Mouse (Mus musculus) liver, embryonic 14.5 days (tissue): Measurements from ENCODE around the gene Ets1. TPM values are rescaled to one million over a fixed set of nuclear protein-coding genes. Genes with fewer than 3 reads are reported as not detected.

Experiments used
- ATAC-seq: fragments of 200-750 bp; cut with Nextera tagmentation; 2 replicates; pipeline ENCODE4 v1.8.0; 2017; ENCODE audit warnings: moderate number of reproducible peaks, mild to moderate bottlenecking, moderate library complexity; ENCODE audit not compliant: insufficient read depth
- DNase-seq, 3 experiments: peaks; one replicate each; pipeline ENCODE4 v3.0.0-alpha.2; 2012 to 2013; ENCODE audit warnings: low read depth in 3 of 3, low spot score in 3 of 3
- H3K27ac ChIP-seq: fragments of 300-500 bp; sonication (generic); 2 replicates; pipeline ENCODE4 v1.5.1; 2014; ENCODE audit warnings: moderate library complexity, mild to moderate bottlenecking, control low read depth, inconsistent platforms
- H3K27me3 ChIP-seq: fragments of 300-500 bp; sonication (generic); 2 replicates; pipeline ENCODE4 v1.6.1; 2014; ENCODE audit warnings: mild to moderate bottlenecking, low read length, moderate library complexity; ENCODE audit not compliant: control insufficient read depth, insufficient read depth
- H3K36me3 ChIP-seq: fragments of 300-500 bp; sonication (generic); replicated peaks from 2 replicates; pipeline ENCODE4 v1.6.1; 2014; ENCODE audit warnings: low read depth; ENCODE audit not compliant: control insufficient read depth, insufficient read depth
- H3K4me1 ChIP-seq, 2 experiments: fragments of 200-500 bp in 1 of 2; fragments of 300-500 bp in 1 of 2; sonication (generic) in 1 of 2; replicated peaks; 2 replicates each; pipeline ENCODE4 v1.6.1; 2012 to 2014; ENCODE audit warnings: antibody characterized with exemption in 1 of 2, inconsistent platforms in 1 of 2, low read length in 1 of 2; ENCODE audit not compliant: control insufficient read depth in 2 of 2, insufficient read depth in 2 of 2
- H3K4me2 ChIP-seq: fragments of 300-500 bp; sonication (generic); 2 replicates; pipeline ENCODE4 v1.6.1; 2014; ENCODE audit warnings: low read depth, mild to moderate bottlenecking, control low read depth, moderate library complexity
- H3K4me3 ChIP-seq, 2 experiments: fragments of 200-500 bp in 1 of 2; fragments of 300-500 bp in 1 of 2; sonication (generic) in 1 of 2; 2 replicates each; pipeline ENCODE4 v1.5.1; 2012 to 2014; ENCODE audit warnings: low read depth in 2 of 2, low read length in 2 of 2, mild to moderate bottlenecking in 2 of 2, control low read depth in 1 of 2, inconsistent platforms in 1 of 2, moderate library complexity in 1 of 2; ENCODE audit not compliant: insufficient read depth in 1 of 2
- H3K9ac ChIP-seq: fragments of 300-500 bp; sonication (generic); replicated peaks from 2 replicates; pipeline ENCODE4 v1.6.1; 2014; ENCODE audit warnings: mild to moderate bottlenecking, control low read depth, moderate library complexity
- H3K9me3 ChIP-seq: fragments of 300-500 bp; sonication (generic); 2 replicates; pipeline ENCODE4 v1.6.1; 2016; ENCODE audit warnings: low read length, mixed read lengths; ENCODE audit not compliant: control insufficient read depth
- CTCF ChIP-seq: IDR thresholded peaks from 2 replicates; pipeline ENCODE4 v1.5.1; 2016; ENCODE audit warnings: antibody characterized with exemption, low read depth, control low read depth
- EP300 ChIP-seq: IDR thresholded peaks from 2 replicates; pipeline ENCODE4 v1.6.1; 2016; ENCODE audit warnings: antibody characterized with exemption, low read depth
- WGBS: fragments of 180-500 bp; shearing (Covaris S2); extraction: QIAGEN DNeasy Blood & Tissue Kit; methylation state at CpG from one replicate; pipeline ENCODE4 v1.1.7; 2014; ENCODE audit not compliant: insufficient replicate concordance; 5-methylcytosine and 5-hydroxymethylcytosine counted together
- polyA plus RNA-seq, 2 experiments: library from polyadenylated mRNA; depleted of rRNA in 1 of 2; stranded (reverse) in 1 of 2; unstranded in 1 of 2; fragments of >200 nt; fragmentation: Nextera tagmentation in 1 of 2; extraction: Ambion mirVana in 1 of 2; gene quantifications; 2 replicates each; pipeline versions ENCODE4 v1.2.1 to v1.2.3; 2012 to 2014

Gene Ets1
- polyA plus RNA-seq, 2 experiments = 4.4 to 8.0 TPM

- H3K27me3 ChIP-seq = no peaks in the 10 kb centered on the region
- WGBS = 84% methylated on average over 10 of the region's 10 CpGs
- H3K9ac ChIP-seq = no peak overlapping the region
- H3K4me2 ChIP-seq = no peak overlapping the region
- DNase-seq (no peak), ATAC-seq (no peak)
- H3K36me3 ChIP-seq = no peaks in the 10 kb centered on the region
- TF ChIP-seq EP300 (no peak), CTCF (no peak)
- H3K27ac ChIP-seq = no peak overlapping the region
- no peaks in the 10 kb centered on the region for H3K4me1 ChIP-seq
- H3K4me3 ChIP-seq = no peak overlapping the region
- no peaks in the 10 kb centered on the region for H3K9me3 ChIP-seq
Observed at GRCm38 (mm10) chr9:32652112-32652511, 16.1 kb downstream of the Ets1 start.

GRCm38 (mm10) chr9:32654305-32654704 lies 18.3 kb downstream of the Ets1 start:
- Histone ChIP-seq H3K4me1 (no peaks in the 10 kb centered on the region), H3K9ac (no peak overlapping the region), H3K4me2 (no peak overlapping the region), H3K4me3 (no peak overlapping the region), H3K27ac (no peak overlapping the region), H3K9me3 (no peaks in the 10 kb centered on the region), H3K36me3 (no peaks in the 10 kb centered on the region), H3K27me3 (no peaks in the 10 kb centered on the region)
- TF ChIP-seq CTCF (no peak), EP300 (no peak)
- DNase-seq (no peak), ATAC-seq (no peak)
- 61% methylated on average over 1 of the region's 1 CpGs for WGBS

- Histone ChIP-seq H3K4me3 (no peak overlapping the region), H3K4me2 (no peak overlapping the region), H3K36me3 (no peaks in the 10 kb centered on the region), H3K4me1 (no peaks in the 10 kb centered on the region), H3K9ac (no peak overlapping the region), H3K9me3 (no peaks in the 10 kb centered on the region), H3K27ac (no peak overlapping the region), H3K27me3 (no peaks in the 10 kb centered on the region)
- TF ChIP-seq CTCF (no peak), EP300 (no peak)
- 67% methylated on average over 5 of the region's 5 CpGs for WGBS
- DNase-seq (no peak), ATAC-seq (no peak)
Observed at GRCm38 (mm10) chr9:32656351-32656844, 20.4 kb downstream of the Ets1 start.

- Histone ChIP-seq H3K27me3 (no peaks in the 10 kb centered on the region), H3K36me3 (no peaks in the 10 kb centered on the region), H3K4me1 (no peaks in the 10 kb centered on the region), H3K9ac (no peak overlapping the region), H3K4me3 (no peak overlapping the region), H3K4me2 (no peak overlapping the region), H3K27ac (no peak overlapping the region), H3K9me3 (no peaks in the 10 kb centered on the region)
- ATAC-seq (peak; percentile 23; the same call in 1 of the 2 replicates), DNase-seq (no peak)
- no peak for TF ChIP-seq EP300
- no peak for TF ChIP-seq CTCF
- 57% methylated on average over 2 of the region's 2 CpGs for WGBS
Observed at GRCm38 (mm10) chr9:32657124-32657523, 21.1 kb downstream of the Ets1 start.

GRCm38 (mm10) chr9:32660406-32660960 lies 24.5 kb downstream of the Ets1 start:
- Histone ChIP-seq H3K36me3 (no peaks in the 10 kb centered on the region), H3K4me2 (no peak overlapping the region), H3K4me1 (no peaks in the 10 kb centered on the region), H3K4me3 (no peak overlapping the region), H3K9me3 (no peaks in the 10 kb centered on the region), H3K27ac (no peak overlapping the region), H3K27me3 (no peaks in the 10 kb centered on the region), H3K9ac (no peak overlapping the region)
- DNase-seq (no peak), ATAC-seq (no peak)
- TF ChIP-seq CTCF (no peak), EP300 (no peak)
- 58% methylated on average over 2 of the region's 2 CpGs for WGBS
